Mouse (Mus musculus) skeletal muscle tissue, adult 2 months (tissue): ENCODE measurements around the gene Stx3.
A peak's percentile ranks its signal among the peaks of the same experiment; 100 is the strongest.

ENCODE experiments used
- DNase-seq: peaks from one replicate; pipeline ENCODE4 v3.0.0-alpha.2; 2012; ENCODE audit warnings: low read depth, low spot score

Stx3 gene

GRCm38 (mm10) chr19:11808452-11808851 lies 10.8 kb downstream of the Stx3 start:
- DNase-seq: no peak

- no peak for DNase-seq
Measured at GRCm38 (mm10) chr19:11807822-11808221, 11.4 kb downstream of the Stx3 start.

- no peak for DNase-seq
Measured at GRCm38 (mm10) chr19:11807251-11807650, 12.0 kb downstream of the Stx3 start.

- DNase-seq: no peak
Measured at GRCm38 (mm10) chr19:11804423-11804822, 14.8 kb downstream of the Stx3 start.

GRCm38 (mm10) chr19:11800531-11801315 lies 18.5 kb downstream of the Stx3 start:
- no peak for DNase-seq

GRCm38 (mm10) chr19:11794447-11794846 lies 24.8 kb downstream of the Stx3 start:
- no peak for DNase-seq

GRCm38 (mm10) chr19:11793741-11794359 lies 25.4 kb downstream of the Stx3 start:
- no peak for DNase-seq

GRCm38 (mm10) chr19:11791825-11792224 lies 27.4 kb downstream of the Stx3 start:
- no peak for DNase-seq

GRCm38 (mm10) chr19:11788876-11789275 lies 30.3 kb downstream of the Stx3 start:
- DNase-seq: no peak

- DNase-seq: no peak
Measured at GRCm38 (mm10) chr19:11787826-11788225, 31.4 kb downstream of the Stx3 start.

- no peak for DNase-seq
Measured at GRCm38 (mm10) chr19:11785409-11786154, 33.6 kb downstream of the Stx3 start.

- peak; percentile 11 for DNase-seq
Measured at GRCm38 (mm10) chr19:11777191-11777865, 41.9 kb downstream of the Stx3 start.

GRCm38 (mm10) chr19:11770205-11770892 lies 48.9 kb downstream of the Stx3 start, which contains the start of gene Mrpl16:
TSS of gene Mrpl16 (plus strand) at chr19:11770391.
- DNase-seq: peak; percentile 90

- DNase-seq: no peak
Measured at GRCm38 (mm10) chr19:11769257-11769920, 49.8 kb downstream of the Stx3 start.

- peak; percentile 21 for DNase-seq
Measured at GRCm38 (mm10) chr19:11768163-11768562, 51.0 kb downstream of the Stx3 start.

- peak; percentile 12 for DNase-seq
Measured at GRCm38 (mm10) chr19:11766413-11766812, 52.8 kb downstream of the Stx3 start.

GRCm38 (mm10) chr19:11765059-11765458 lies 54.1 kb downstream of the Stx3 start:
- DNase-seq: no peak

- no peak for DNase-seq
Measured at GRCm38 (mm10) chr19:11747298-11747697, 71.9 kb downstream of the Stx3 start, which contains the start of gene Gif. TSS of gene Gif (plus strand) at chr19:11747554.

GRCm38 (mm10) chr19:11745680-11746079 lies 73.5 kb downstream of the Stx3 start:
- DNase-seq: no peak

- DNase-seq: no peak
Measured at GRCm38 (mm10) chr19:11736455-11736854, 82.7 kb downstream of the Stx3 start.

- DNase-seq: no peak
Measured at GRCm38 (mm10) chr19:11730278-11730677, 88.9 kb downstream of the Stx3 start.
